Mouse (Mus musculus) hindbrain, embryonic 12.5 days (tissue): Measurements from ENCODE around the gene Pigc. TPM values are rescaled to one million over a fixed set of nuclear protein-coding genes. Genes with fewer than 3 reads are reported as not detected.

Source experiments
- ATAC-seq: fragments of 200-750 bp; cut with Nextera tagmentation; 2 replicates; pipeline ENCODE4 v1.8.0; 2017; ENCODE audit warnings: moderate TSS enrichment; ENCODE audit not compliant: low FRiP score
- H3K27ac ChIP-seq: fragments of 300-500 bp; sonication (generic); 2 replicates; pipeline ENCODE4 v1.5.1; 2016; ENCODE audit warnings: mild to moderate bottlenecking
- H3K27me3 ChIP-seq: fragments of 300-500 bp; sonication (generic); 2 replicates; pipeline ENCODE4 v1.6.1; 2016; ENCODE audit warnings: mild to moderate bottlenecking
- H3K36me3 ChIP-seq: fragments of 300-500 bp; sonication (generic); 2 replicates; pipeline ENCODE4 v1.6.1; 2016; ENCODE audit warnings: mild to moderate bottlenecking
- H3K4me1 ChIP-seq: fragments of 300-500 bp; sonication (generic); 2 replicates; pipeline ENCODE4 v1.6.1; 2016
- H3K4me2 ChIP-seq: fragments of 300-500 bp; sonication (generic); replicated peaks from 2 replicates; pipeline ENCODE4 v1.6.1; 2016; ENCODE audit warnings: mild to moderate bottlenecking
- H3K4me3 ChIP-seq: fragments of 300-500 bp; sonication (generic); 2 replicates; pipeline ENCODE4 v1.5.1; 2016; ENCODE audit warnings: mild to moderate bottlenecking
- H3K9ac ChIP-seq: fragments of 300-500 bp; sonication (generic); 2 replicates; pipeline ENCODE4 v1.6.1; 2016; ENCODE audit warnings: mild to moderate bottlenecking, moderate library complexity
- H3K9me3 ChIP-seq: fragments of 300-500 bp; sonication (generic); replicated peaks from 2 replicates; pipeline ENCODE4 v1.6.1; 2016; ENCODE audit warnings: mild to moderate bottlenecking
- WGBS: fragments of 180-500 bp; shearing (Covaris S2); methylation state at CpG from one replicate; pipeline ENCODE4 v1.1.7; 2016; 5-methylcytosine and 5-hydroxymethylcytosine counted together
- polyA plus RNA-seq: library from polyadenylated mRNA; unstranded; fragments of >200 nt; fragmentation: Nextera tagmentation; extraction: Ambion mirVana; gene quantifications from 2 replicates; pipeline ENCODE4 v1.2.1, GENCODE M21; 2016

Pigc gene
- polyA plus RNA-seq, 1 experiment from 2014 or later: 35.4 TPM

GRCm38 (mm10) chr1:161979536-161979935 lies 10.6 kb downstream of the Pigc start, which contains the start of gene 4930558K02Rik:
4930558K02Rik (minus strand) TSS chr1:161979636.
- WGBS: 65% methylated on average over 1 of the region's 1 CpGs
- ATAC-seq: no peak
- Histone ChIP-seq H3K36me3 (no peaks in the 10 kb centered on the region), H3K27ac (no peak within 1 kb of the TSS), H3K4me2 (no peak within 1 kb of the TSS), H3K9me3 (no peaks in the 10 kb centered on the region), H3K9ac (no peak within 1 kb of the TSS), H3K27me3 (no peaks in the 10 kb centered on the region), H3K4me1 (peaks cover 5% of the 10 kb centered on the region; the same call in 1 of the 2 replicates), H3K4me3 (no peak within 1 kb of the TSS)

GRCm38 (mm10) chr1:161980046-161980445 lies 11.1 kb downstream of the Pigc start:
- H3K27ac ChIP-seq: no peak overlapping the region
- no peak overlapping the region for H3K4me3 ChIP-seq
- H3K9me3 ChIP-seq: no peaks in the 10 kb centered on the region
- H3K27me3 ChIP-seq: no peaks in the 10 kb centered on the region
- H3K4me1 ChIP-seq: peaks cover 5% of the 10 kb centered on the region; the same call in 1 of the 2 replicates
- no peak for ATAC-seq
- no peak overlapping the region for H3K4me2 ChIP-seq
- no peak overlapping the region for H3K9ac ChIP-seq
- WGBS: 74% methylated on average over 2 of the region's 2 CpGs
- H3K36me3 ChIP-seq: no peaks in the 10 kb centered on the region

- no peak overlapping the region for H3K4me2 ChIP-seq
- H3K36me3 ChIP-seq: no peaks in the 10 kb centered on the region
- ATAC-seq: no peak
- H3K9ac ChIP-seq: no peak overlapping the region
- no peaks in the 10 kb centered on the region for H3K27me3 ChIP-seq
- no peaks in the 10 kb centered on the region for H3K9me3 ChIP-seq
- no peak overlapping the region for H3K4me3 ChIP-seq
- H3K27ac ChIP-seq: no peak overlapping the region
- H3K4me1 ChIP-seq: peaks cover 5% of the 10 kb centered on the region; the same call in 1 of the 2 replicates
- 79% methylated on average over 9 of the region's 9 CpGs for WGBS
These were observed 11.8 kb downstream of the Pigc start for GRCm38 (mm10) chr1:161980626-161981298.

GRCm38 (mm10) chr1:161983451-161983850 lies 14.5 kb downstream of the Pigc start:
- no peaks in the 10 kb centered on the region for H3K27me3 ChIP-seq
- H3K4me1 ChIP-seq: peaks cover 3% of the 10 kb centered on the region; the same call in 1 of the 2 replicates
- no peak overlapping the region for H3K4me2 ChIP-seq
- no peak for ATAC-seq
- no peak overlapping the region for H3K27ac ChIP-seq
- WGBS: 71% methylated on average over 6 of the region's 6 CpGs
- H3K9ac ChIP-seq: no peak overlapping the region
- no peaks in the 10 kb centered on the region for H3K36me3 ChIP-seq
- H3K9me3 ChIP-seq: no peaks in the 10 kb centered on the region
- no peak overlapping the region for H3K4me3 ChIP-seq

GRCm38 (mm10) chr1:161983979-161984566 lies 15.1 kb downstream of the Pigc start:
- H3K36me3 ChIP-seq: no peaks in the 10 kb centered on the region
- H3K9ac ChIP-seq: no peak overlapping the region
- H3K4me2 ChIP-seq: no peak overlapping the region
- no peak overlapping the region for H3K4me3 ChIP-seq
- peak overlapping the region; percentile 23; the same call in 1 of the 2 replicates for H3K27ac ChIP-seq
- no peak for ATAC-seq
- H3K27me3 ChIP-seq: no peaks in the 10 kb centered on the region
- peaks cover 3% of the 10 kb centered on the region; the same call in 1 of the 2 replicates for H3K4me1 ChIP-seq
- 35% methylated on average over 4 of the region's 4 CpGs for WGBS
- no peaks in the 10 kb centered on the region for H3K9me3 ChIP-seq

- 63% methylated on average over 10 of the region's 10 CpGs for WGBS
- H3K4me1 ChIP-seq: peaks cover 3% of the 10 kb centered on the region; the same call in 1 of the 2 replicates
These were observed 21.9 kb downstream of the Pigc start for GRCm38 (mm10) chr1:161990684-161991578.

GRCm38 (mm10) chr1:161991846-161992245 lies 22.9 kb downstream of the Pigc start:
- Histone ChIP-seq H3K9ac (no peak overlapping the region), H3K27me3 (no peaks in the 10 kb centered on the region), H3K27ac (no peak overlapping the region), H3K36me3 (no peaks in the 10 kb centered on the region), H3K4me2 (no peak overlapping the region), H3K4me1 (peaks cover 3% of the 10 kb centered on the region; the same call in 1 of the 2 replicates), H3K4me3 (no peak overlapping the region), H3K9me3 (no peaks in the 10 kb centered on the region)
- no peak for ATAC-seq
- WGBS: 92% methylated on average over 11 of the region's 11 CpGs

More at GRCm38 (mm10) chr1:161990684-161991578, 21.9 kb downstream of the Pigc start:
- ATAC-seq: no peak
- H3K9ac ChIP-seq: no peak overlapping the region
- H3K4me2 ChIP-seq: no peak overlapping the region
- no peak overlapping the region for H3K4me3 ChIP-seq
- H3K27me3 ChIP-seq: no peaks in the 10 kb centered on the region
- no peaks in the 10 kb centered on the region for H3K36me3 ChIP-seq
- H3K9me3 ChIP-seq: no peaks in the 10 kb centered on the region
- H3K27ac ChIP-seq: no peak overlapping the region

GRCm38 (mm10) chr1:161992389-161992788 lies 23.4 kb downstream of the Pigc start:
- no peak overlapping the region for H3K4me2 ChIP-seq
- H3K9ac ChIP-seq: no peak overlapping the region
- no peaks in the 10 kb centered on the region for H3K27me3 ChIP-seq
- no peak for ATAC-seq
- no peak overlapping the region for H3K27ac ChIP-seq
- no peaks in the 10 kb centered on the region for H3K9me3 ChIP-seq
- WGBS: 90% methylated on average over 7 of the region's 7 CpGs
- H3K4me1 ChIP-seq: peaks cover 3% of the 10 kb centered on the region; the same call in 1 of the 2 replicates
- no peak overlapping the region for H3K4me3 ChIP-seq
- H3K36me3 ChIP-seq: no peaks in the 10 kb centered on the region

GRCm38 (mm10) chr1:161998781-161999180 lies 29.8 kb downstream of the Pigc start:
- no peak overlapping the region for H3K9ac ChIP-seq
- no peak overlapping the region; the same call in 1 of the 2 replicates for H3K27ac ChIP-seq
- no peak for ATAC-seq
- H3K4me3 ChIP-seq: no peak overlapping the region
- WGBS: 70% methylated on average over 4 of the region's 4 CpGs
- H3K27me3 ChIP-seq: no peaks in the 10 kb centered on the region
- peaks cover 16% of the 10 kb centered on the region for H3K4me1 ChIP-seq
- H3K4me2 ChIP-seq: no peak overlapping the region
- H3K36me3 ChIP-seq: no peaks in the 10 kb centered on the region
- H3K9me3 ChIP-seq: no peaks in the 10 kb centered on the region

- 0 out of 2 replicates have a peak, but pooled peaks have one; percentile 24 for ATAC-seq
- Histone ChIP-seq H3K9me3 (no peaks in the 10 kb centered on the region), H3K4me3 (no peak overlapping the region), H3K27me3 (no peaks in the 10 kb centered on the region), H3K36me3 (no peaks in the 10 kb centered on the region), H3K27ac (peak overlapping the region; percentile 74), H3K9ac (peak overlapping the region; percentile 45), H3K4me1 (peaks cover 22% of the 10 kb centered on the region), H3K4me2 (0 out of 2 replicates have a peak overlapping the region, but pooled peaks have one; percentile 1)
- 45% methylated on average over 5 of the region's 5 CpGs for WGBS
These were observed 30.4 kb downstream of the Pigc start for GRCm38 (mm10) chr1:161999338-161999737.

GRCm38 (mm10) chr1:161999882-162000371 lies 30.9 kb downstream of the Pigc start:
- no peaks in the 10 kb centered on the region for H3K27me3 ChIP-seq
- peak overlapping the region; percentile 41 for H3K4me2 ChIP-seq
- WGBS: 2% methylated on average over 4 of the region's 4 CpGs
- H3K4me3 ChIP-seq: no peak overlapping the region
- H3K27ac ChIP-seq: peak overlapping the region; percentile 74
- no peaks in the 10 kb centered on the region for H3K9me3 ChIP-seq
- ATAC-seq: peak; percentile 93
- H3K4me1 ChIP-seq: peaks cover 28% of the 10 kb centered on the region
- peak overlapping the region; percentile 45; the same call in 1 of the 2 replicates for H3K9ac ChIP-seq
- no peaks in the 10 kb centered on the region for H3K36me3 ChIP-seq

GRCm38 (mm10) chr1:162001328-162001727 lies 32.3 kb downstream of the Pigc start:
- peak overlapping the region; percentile 74 for H3K27ac ChIP-seq

More at GRCm38 (mm10) chr1:162001328-162001727, 32.3 kb downstream of the Pigc start:
- 60% methylated on average over 8 of the region's 8 CpGs for WGBS
- Histone ChIP-seq H3K27me3 (no peaks in the 10 kb centered on the region), H3K4me2 (no peak overlapping the region), H3K9ac (no peak overlapping the region), H3K4me3 (no peak overlapping the region), H3K36me3 (no peaks in the 10 kb centered on the region), H3K4me1 (peaks cover 34% of the 10 kb centered on the region), H3K9me3 (no peaks in the 10 kb centered on the region)
- no peak for ATAC-seq
